Mouse (Mus musculus) embryo, embryonic 10 days (tissue): ENCODE measurements around the gene Hoxd8.

ENCODE experiments used
- DNase-seq: peaks from one replicate; pipeline ENCODE4 v3.0.0-alpha.2; 2015; ENCODE audit warnings: low spot score

The Hoxd8 gene

DNA sequence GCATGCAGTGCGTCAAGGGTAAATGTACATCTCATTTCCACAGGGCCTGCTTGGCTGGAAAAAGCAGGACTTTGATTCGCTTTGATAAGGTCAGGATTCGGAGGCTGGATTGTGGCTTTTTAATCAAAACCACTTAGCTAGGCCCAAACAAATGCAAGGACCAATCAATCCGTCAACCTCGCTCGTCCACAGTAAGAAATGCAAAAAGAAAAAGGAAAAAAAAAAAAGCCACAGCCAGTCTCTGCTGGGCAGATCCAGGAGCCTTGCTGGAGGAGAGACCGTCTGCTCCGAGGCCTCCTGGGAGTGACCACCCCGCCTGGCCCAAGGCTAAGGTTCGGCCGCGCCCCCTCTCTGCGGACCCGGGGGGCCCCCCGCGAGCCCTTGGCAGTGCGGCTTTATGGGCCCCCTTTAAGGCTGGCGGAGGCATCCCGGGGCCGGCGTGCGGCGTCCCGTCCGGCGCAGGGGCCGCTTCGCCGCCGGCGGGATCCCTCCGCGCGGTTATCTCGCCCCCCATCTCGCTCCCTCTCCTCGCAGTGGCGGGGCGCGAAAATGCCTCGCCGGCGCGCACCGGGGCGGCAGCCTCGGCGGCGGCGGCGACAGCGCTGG, at the start of gene Hoxd8:
Hoxd8 (plus strand) TSS at position 223 of the 606 bp plus-strand sequence.
- peak; percentile 76 for DNase-seq

DNA sequence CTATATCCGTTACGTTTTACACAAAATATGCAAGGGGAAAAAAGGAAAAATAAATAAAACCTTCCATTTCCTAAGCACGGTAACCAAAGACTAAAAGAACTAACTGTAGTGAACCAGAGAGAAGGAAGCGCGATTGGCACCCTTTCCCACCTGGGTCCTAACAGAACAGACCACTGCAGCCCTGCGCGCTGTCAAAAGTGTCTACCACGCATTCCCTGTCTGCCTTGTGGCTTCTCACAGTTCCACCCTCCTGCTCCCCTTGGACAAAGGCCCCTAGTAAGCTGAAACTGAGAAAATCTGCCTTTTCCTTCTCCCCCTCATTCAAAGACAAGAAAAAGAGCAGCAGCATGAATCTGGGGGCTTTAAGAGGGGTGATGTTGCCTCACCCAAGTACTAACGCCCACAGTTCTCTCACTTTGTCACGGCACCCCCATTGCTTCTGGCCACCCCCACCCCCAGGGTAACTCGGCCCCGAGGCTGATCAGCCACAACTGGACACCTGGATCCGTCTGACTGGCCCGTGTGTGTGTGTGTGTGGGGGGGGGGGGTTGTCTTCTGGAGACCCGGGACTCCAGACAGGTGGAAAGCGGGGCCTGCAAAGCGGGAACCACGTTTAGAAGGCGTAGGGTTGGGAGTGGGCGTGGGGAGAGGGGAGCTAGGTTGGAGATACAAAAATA, 49.5 kb upstream of the Hoxd8 start:
- DNase-seq, result no peak

DNA sequence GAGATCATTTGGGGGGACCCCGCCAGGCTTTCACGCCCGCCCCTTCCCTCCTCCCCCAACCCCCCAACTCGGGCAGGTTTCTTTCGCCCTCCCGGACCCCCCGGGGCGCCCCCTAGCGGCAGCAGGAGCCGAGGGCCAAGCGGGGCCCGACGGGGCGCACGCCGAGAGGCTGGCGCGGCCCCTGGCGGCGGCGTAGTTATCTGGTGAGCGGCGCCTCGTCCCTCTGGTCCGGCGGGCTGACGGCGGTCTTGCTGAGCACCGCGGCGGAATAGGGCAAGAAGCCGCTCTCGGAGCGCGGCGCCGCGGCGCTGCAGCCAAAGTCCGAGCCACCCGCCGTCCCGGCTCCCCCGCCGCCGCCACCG, 49.0 kb upstream of the Hoxd8 start:
- DNase-seq, result peak; percentile 59

DNA sequence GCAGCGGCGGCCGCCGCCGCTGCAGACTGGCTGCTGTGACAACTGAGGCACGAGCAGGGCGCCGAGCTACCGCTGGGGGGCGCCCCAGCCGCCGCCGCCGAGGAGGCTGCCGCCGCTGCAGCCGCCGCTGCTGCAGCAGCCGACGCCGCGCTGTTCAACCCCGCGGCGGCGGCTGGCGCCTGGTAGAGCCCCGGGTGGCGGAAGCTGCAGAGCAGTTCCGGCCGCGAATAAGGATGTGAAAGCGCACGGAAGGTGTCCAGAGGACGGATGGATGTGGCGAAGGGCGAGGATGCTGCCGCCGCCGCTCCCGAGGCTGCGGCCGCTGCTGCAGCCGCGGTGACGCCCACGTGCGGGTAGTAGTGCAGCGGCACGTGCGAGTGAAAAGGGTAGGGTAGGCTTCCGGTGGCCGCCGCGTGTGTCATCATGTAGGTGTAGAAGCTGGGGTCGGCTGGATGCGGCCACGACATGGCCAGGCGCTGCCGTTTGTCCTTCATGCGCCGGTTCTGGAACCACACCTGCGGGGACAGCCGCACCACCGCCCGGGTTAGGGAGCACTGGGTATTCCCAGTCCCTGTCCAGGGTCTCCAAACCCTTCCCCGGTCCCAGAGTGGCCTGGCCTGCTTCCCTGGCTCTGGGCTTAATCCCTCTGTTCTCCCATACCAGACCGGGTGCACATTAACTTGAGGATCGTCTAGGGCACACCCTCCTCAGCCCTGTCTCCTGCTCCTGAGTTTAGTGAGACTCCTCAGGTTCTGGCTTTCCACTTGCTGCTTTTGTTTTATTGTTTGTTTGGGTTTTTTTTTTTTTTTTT, 48.4 kb upstream of the Hoxd8 start:
- peak; percentile 46 for DNase-seq

DNA sequence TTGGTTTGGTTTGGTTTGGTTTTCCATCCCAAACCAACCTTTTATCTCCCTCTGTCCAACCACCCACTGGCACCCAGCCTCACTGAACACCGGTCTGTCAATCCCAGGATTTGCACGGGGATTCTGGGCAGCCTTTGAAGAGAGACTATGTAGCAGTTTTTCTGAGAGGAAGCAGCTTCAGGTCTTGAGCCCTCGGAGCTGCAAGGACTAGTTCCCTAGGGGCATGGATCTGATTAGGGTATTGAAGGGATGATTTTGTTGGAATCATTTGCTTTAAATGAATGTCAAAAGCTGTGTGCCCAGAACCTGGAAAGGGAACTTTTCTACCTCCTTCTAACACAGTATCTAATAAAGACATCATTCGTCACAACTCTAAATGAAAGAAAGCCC, 47.8 kb upstream of the Hoxd8 start:
- DNase-seq, result no peak

DNA sequence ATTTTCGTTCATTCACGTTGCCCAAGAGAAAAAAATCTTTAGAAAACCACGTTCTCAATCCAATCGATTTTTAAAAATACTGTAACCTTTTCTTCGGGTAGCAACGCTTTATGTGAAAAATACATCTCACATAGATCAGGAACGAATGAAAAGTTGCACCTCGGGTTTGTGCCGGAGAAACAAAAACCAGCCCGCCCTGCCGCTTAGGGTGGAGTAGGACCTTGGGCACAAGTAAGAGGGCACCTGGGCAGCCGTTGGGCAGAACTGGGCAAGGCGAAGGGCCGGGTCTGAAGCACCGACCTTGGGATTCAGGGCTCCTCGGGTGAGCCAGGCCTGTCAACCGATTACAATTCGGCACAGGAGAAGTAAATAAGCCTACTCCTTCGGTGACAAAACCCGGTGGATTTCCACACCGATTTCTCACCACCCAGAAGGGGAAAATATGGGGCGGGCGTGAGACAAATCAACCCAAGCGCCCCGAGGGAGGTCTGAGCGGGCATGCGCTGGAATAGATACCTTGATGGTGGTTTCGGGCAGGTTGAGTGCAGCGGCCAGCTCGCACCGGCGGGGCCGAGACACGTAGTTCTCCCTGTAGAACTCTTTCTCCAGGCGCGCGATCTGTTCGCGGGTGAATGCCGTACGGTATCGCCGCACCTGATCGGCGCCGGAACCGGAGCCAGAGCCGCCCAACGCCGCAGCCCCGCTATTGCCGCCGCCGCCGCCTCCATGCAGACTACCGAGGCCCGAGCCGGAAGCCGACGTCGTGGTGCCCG, 47.0 kb upstream of the Hoxd8 start:
- no peak for DNase-seq

DNA sequence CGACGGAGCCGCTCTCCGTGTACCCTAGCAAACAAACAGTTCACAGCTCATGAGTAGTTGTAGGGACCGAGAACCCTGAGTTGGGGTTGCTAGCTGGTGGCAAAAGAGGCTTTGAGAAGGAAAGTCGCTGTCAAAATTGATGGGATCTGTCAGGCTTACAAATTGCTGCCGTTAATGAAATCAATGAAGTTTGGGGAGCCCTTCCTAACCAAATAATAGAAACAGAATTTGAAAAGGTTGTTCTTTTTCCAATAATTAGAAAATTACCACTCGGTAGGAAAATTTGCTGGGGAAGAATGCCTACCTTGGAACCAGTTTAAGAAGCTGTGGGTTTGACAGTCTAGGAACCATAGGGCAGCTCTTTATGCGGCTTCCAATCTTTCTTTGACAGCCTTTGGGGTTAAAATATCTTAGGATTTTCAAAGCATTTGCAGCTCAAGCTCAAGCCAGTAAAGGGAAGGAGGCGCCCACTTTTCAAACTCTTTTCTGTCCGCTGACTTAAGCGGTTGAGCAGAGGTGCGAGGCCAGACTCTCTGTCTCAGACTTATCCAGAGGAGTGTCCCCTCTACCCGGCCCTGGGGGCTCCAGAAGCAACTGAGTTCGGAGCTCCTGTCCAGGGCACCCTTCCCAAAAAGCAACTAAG, 46.3 kb upstream of the Hoxd8 start:
- DNase-seq, result peak; percentile 43

DNA sequence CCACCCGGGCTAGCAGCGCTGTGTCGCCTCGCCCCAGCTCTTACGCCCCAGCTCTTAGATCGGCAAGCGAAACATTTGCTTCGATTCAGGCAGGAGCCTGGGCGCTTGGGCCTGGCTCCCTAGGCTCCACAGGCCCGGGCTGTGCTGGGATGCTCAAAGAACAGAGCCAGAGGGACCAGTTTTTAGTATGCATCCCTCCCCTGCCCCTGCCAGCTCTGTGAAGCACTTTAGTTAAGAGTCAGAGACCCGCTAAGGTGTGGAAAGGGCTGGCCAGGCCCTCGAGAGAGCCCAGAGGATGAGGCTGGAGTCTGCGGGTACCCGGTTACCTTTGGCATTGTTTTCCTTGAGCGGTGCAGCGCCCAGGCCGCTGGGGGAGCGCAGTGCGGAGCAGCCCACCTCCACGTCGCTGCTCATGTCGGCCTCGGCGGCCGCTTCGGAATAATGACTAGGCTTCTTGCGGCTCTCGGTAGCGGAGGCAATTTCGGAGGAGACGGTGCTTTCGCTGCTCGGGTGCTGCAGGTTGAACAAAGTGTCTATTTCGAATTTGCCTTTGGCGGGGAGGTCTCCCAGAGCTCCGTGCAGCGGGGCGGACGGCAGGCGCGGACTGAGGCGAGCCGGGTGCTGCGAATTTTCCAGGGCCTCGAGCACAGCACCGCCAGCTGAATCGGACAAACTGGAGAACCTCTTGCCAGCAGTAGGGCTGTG, 45.6 kb upstream of the Hoxd8 start:
- DNase-seq, result peak; percentile 52

DNA sequence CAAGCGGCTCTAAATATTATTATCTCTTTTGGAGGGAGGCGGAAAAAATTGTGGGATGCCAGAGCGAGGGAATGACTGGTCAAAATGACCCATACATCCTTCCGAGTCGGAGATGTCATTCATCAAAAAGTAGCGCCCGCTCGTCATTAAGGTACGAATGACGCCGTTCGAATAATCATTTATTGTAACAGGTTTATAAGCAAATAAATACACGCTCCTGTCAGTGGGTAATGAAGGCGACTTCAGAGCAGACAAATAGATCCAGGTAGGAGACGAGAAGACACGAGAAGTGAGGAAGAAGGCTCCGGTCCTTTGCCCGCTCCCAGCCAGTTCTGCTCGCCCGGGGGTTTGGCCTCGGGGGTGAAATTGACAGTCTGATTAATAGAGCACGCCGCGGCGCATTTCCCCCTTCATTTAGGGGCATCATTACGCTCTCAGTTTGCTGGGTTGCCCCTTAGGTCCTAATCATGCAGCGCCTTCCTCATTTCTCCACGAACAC, 44.9 kb upstream of the Hoxd8 start, which contains the start of gene Evx2:
Evx2 (minus strand) TSS at position 51 of the 499 bp plus-strand sequence.
- no peak for DNase-seq

DNA sequence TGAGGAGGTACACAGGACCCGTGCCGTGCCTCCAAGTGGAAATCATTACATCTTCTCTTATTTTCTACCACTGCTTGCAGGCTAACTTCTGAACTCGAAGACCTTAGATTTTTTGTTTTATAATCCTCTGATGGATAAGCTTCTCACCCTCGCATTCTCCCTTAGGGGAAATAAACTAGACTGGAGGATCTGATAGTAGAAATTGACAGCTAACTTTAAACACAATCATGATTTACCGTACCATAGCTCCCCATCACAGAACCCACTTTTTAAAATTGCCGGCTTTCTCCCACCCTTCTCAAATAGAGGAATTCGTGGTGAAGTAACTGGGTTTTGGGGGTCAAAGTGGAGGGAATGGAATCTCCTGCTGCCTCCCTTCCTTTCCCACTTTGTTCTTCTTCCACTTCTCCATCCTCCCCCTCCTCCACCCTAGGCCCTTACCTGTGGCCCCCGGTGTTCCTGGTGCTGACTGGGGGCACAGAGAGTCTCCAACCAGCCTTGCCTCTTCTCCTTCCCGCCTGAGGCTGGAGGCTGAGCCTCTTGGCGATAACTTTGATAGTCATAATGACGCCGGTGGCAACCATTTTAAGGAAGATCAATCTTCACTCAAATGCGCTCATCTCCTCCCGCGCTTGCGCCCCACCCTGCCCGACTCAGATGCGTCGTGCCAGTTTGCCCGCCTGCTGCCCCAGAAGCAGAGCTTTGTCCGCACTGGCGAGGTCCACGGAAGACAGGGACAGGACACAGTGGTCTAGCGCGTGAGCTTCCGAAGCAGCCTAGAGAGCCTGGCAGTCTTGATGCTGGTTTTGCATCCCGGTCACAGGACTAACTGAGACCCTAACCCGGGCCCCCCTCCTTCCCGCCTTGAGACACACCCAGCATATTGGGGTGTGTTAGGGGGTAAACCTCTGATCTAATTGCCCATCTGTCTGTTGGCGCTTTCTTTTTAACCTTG, 43.7 kb upstream of the Hoxd8 start:
- no peak for DNase-seq

DNA sequence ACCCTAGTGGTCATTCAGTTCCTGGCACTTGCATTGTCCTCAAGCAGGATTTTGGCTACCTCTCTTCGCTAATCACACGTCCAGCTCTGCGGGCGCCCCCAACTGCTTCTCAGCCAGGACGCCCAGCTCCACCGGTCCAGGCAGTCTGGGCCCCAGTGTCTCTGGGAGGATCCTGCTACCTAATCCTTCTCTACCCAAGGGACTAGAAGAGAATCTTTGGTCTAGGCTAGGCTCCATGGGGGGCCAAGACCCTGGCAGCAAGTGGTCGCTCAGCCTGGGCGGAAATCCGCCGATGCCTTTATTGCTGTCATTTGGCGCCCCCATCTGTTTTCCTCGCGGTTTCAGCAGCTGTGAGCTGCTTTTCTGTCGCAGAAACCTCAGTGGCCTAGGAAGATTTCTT, 42.7 kb upstream of the Hoxd8 start:
- DNase-seq, result peak; percentile 84

DNA sequence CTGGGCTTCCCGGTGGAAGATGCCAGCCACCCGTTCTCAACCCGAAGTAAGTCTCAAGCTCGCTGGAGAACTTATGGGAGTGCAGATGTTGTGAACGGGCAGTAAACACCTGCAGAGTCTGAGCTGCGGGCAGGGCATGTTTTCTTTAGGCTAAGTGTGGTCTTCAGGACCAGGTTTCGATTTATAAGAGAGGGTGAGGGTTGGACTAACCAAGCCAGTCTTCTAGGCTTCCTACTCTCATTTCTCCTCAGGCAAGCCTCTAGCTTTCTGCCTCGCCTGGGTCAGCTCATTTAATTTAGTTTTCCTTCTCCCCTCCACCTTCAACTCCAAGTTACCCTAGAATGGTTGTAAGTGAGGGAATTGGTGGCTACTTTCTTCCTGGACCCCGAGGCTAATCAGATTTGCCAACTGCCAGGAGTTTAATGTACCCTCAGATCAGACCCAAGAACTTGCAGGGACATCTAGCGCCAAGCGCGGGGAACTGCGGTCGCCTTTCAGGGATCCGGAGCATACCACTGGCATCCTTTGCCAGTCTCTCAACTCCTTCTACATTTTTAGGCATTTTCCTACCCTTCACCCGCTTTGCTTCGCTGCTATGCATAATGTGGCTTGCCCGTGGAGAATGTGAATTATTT, 41.0 kb upstream of the Hoxd8 start:
- peak; percentile 75 for DNase-seq

DNA sequence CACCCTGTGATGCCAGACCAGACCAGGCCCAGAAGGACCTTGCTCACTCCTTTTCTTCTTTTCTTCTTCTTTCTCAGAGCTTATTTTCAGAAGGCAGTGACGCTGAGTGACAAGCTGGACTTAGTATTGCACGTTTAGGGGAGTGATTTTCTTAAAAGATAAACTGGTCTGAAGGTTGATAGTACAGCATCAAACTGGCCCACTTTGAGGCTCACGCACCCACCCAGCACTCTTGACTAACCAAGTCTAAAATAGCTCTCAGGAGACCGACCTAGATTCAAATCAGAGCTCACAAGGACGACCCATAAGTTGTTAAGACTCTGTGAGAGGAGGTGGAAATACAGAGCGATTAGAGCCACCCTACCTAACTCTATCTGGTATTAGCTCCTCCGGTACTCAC, 38.0 kb upstream of the Hoxd8 start:
- no peak for DNase-seq

DNA sequence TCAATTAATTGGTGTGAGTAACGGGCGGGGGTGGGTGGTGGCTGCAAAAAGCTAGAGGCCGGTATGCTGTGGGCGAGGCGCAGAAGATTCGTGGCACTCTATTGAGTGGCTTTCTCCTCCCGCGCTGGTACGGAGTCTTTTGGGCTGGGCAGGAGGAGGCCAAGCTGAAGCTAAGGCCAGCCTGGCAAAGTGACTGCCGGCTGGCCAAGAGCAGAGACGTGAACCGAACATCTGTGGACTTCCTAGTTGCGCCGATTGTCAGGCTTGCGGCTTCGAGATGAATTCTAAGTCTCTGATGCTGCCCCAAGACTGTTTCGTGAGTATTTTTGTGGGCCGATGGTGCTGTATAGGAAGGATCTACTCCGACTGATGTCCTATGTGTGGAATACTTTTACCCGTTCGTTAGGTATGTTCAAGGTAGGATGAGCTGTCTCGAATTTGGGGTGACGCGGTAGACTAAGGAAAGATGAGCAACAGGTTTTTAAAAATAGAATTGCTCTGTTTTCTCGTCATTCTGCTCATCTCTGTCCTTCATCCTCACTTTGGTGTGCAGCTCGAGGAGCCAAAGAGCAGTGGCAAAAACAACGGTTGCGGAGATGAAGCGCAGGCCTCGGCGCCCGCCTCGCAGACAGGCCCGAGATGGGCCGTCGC, 37.1 kb upstream of the Hoxd8 start:
- DNase-seq, result no peak

DNA sequence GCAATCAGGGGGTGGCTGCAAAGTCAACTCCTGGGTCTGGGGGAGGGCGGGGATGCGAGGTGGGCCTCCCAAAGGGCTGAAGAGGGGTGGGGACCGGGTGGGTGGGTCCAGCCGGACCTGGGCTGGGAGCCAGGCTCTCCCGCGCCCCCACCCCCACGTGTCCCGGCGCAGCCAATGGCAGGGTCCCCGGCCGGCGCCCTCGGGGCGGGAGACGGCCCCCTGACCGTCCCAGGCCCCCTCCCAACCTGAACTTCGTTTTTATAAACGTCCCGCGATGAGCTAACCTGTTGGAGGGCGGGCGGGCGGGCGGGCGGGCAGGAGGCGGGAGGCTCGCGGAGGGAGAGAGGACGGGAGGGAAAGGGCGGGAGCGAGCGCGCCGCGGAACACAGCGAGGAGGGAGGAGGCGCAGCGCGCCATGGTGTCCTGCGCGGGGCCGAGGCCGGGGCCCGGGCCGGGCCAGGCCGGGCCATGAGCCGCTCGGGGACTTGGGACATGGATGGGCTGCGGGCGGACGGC, 36.5 kb upstream of the Hoxd8 start, which contains the start of gene Hoxd13:
Hoxd13 (plus strand) TSS at position 469 of the 516 bp plus-strand sequence.
- DNase-seq, result peak; percentile 57

DNA sequence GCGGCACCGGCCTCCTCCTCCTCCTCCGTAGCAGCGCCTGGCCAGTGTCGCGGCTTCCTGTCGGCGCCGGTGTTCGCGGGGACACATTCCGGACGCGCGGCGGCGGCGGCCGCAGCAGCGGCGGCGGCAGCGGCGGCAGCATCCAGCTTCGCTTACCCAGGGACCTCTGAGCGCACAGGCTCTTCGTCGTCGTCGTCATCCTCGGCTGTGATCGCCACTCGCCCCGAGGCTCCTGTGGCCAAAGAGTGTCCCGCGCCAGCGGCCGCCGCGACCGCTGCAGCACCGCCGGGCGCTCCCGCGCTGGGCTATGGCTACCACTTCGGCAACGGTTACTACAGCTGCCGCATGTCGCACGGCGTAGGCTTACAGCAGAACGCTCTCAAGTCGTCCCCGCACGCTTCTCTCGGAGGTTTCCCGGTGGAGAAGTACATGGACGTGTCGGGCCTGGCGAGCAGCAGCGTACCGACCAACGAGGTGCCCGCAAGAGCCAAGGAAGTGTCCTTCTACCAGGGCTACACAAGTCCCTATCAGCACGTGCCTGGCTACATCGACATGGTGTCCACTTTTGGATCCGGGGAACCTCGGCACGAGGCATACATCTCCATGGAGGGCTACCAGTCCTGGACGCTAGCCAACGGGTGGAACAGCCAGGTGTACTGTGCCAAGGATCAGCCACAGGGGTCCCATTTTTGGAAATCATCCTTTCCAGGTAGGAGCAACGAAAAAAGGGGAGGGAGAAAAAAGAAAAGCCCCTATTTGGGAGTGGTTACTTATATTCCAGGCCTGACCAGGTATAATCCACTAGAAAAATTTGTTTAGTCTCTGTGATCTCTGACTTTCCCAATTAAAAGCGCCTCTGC, 35.8 kb upstream of the Hoxd8 start:
- DNase-seq, result peak; percentile 57

DNA sequence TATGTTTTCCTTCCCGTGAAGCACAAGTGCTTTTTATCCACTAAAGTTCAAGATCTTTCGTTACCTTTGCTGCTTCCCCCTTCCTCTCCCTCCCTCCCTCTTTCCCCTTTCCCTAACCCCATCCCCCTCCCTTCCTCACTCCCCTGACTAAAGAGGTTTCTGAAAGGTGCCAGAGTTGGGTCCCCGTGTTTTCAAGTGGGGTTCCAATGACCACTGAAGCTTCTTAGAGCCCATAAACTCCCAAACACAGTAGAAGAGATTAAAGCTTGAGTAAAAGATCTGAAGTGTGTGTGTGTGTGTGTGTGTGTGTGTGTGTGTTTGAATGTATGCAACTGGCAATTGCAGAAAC, 35.2 kb upstream of the Hoxd8 start:
- DNase-seq, result no peak
